Mouse (Mus musculus): Measurements from ENCODE around the gene Gabrg1. TPM values are rescaled to one million over a fixed set of nuclear protein-coding genes. Genes with fewer than 3 reads are reported as not detected.

The Gabrg1 gene
- 10 to 100 TPM; 16.6 to 22.5 TPM for total RNA-seq (2021)
- long read RNA-seq, experiment 1, full-length matches to known transcripts, result 18 of 19 reads
- long read RNA-seq, experiment 1, partial matches to known transcripts, result 1 of 19 reads
- long read RNA-seq, experiment 1, other reads (novel, unspliced or antisense), result 0 of 19 reads
- long read RNA-seq, experiment 2, full-length matches to known transcripts, result 19 of 19 reads
- long read RNA-seq, experiment 2, partial matches to known transcripts, result 0 of 19 reads
- long read RNA-seq, experiment 2, other reads (novel, unspliced or antisense), result 0 of 19 reads

GRCm38 (mm10) chr5:70842192-70843095, at the start of gene Gabrg1:
Gene Gabrg1, minus strand, starts transcription at chr5:70842617.
- peak; percentile 73 to 85 for DNase-seq (ENCODE audit: low spot score in 2 of 2)
- intact Hi-C loops (cut with DNase I), result no loop called here

- intact Hi-C loops (cut with DNase I), result no loop called here
- DNase-seq (ENCODE audit: low spot score in 2 of 2), result no peak
These were observed 41.6 kb upstream of the Gabrg1 start for GRCm38 (mm10) chr5:70884026-70884425.

GRCm38 (mm10) chr5:70870081-70870480, 27.7 kb upstream of the Gabrg1 start:
- intact Hi-C loops (cut with DNase I), result no loop called here
- no peak for DNase-seq (ENCODE audit: low spot score in 2 of 2)

GRCm38 (mm10) chr5:70843096-70843734, 798 bp upstream of the Gabrg1 start:
- intact Hi-C loops (cut with DNase I), result no loop called here
- DNase-seq (ENCODE audit: low spot score in 2 of 2), result peak; percentile 75 to 91

- intact Hi-C loops (cut with DNase I), result no loop called here
- DNase-seq (ENCODE audit: low spot score in 2 of 2), result no peak
These were observed 23.7 kb downstream of the Gabrg1 start for GRCm38 (mm10) chr5:70818681-70819080.

GRCm38 (mm10) chr5:70736156-70736555, 106.3 kb downstream of the Gabrg1 start:
- intact Hi-C loops (cut with DNase I), result no loop called here
- DNase-seq (ENCODE audit: low spot score in 2 of 2), result no peak

GRCm38 (mm10) chr5:70704361-70704760, 138.1 kb downstream of the Gabrg1 start:
- intact Hi-C loops (cut with DNase I), result no loop called here
- DNase-seq (ENCODE audit: low spot score in 2 of 2), result no peak

Measured in left cerebral cortex, postnatal 14 days (tissue).